Mouse (Mus musculus): ENCODE measurements around the gene Olfr895.

The Olfr895 gene

DNA sequence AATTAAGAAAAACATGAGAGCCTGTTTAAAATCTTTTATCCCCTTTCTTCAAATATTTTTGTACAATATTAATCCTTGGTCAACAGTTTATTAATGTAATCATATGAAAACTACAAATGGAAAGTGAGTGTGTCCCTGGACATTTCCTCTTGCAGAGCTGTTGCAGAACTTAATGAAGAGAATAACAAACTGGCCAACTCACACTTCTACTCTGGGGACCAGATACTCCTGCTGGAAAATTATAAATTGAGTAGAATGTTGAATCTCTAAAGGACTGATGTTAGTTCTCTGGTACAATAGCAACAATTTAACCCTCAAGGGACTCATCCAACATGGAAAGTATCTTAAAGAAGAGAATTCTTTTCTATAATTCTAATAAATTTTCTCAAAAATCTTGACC is at the start of gene Olfr895:
Gene Olfr895 (plus strand): TSS at position 301 of the 400 bp plus-strand sequence.
- no peak for DNase-seq (ENCODE audit: low read depth)

DNA sequence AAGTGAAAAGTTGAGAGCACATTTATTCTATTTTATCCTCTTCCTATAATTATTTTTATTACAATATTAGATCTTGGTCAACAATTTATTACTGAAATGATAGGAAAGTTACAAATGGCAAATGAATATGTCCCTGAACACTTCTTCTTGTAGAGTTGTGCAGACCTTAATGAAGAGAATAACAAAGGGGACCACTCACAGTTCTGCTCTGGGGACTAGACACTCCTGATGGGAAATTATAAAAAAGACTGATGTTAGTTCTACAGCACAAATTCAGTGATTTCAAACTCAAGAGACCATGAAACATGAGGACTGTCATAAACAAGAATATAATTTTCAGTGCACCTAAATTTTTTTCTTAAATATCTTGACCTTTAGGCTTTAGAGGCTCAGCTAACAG is 15.2 kb upstream of the Olfr895 start, which contains the start of gene Olfr143:
Gene Olfr143 (plus strand): TSS at position 301 of the 400 bp plus-strand sequence.
- DNase-seq (ENCODE audit: low read depth) = no peak

DNA sequence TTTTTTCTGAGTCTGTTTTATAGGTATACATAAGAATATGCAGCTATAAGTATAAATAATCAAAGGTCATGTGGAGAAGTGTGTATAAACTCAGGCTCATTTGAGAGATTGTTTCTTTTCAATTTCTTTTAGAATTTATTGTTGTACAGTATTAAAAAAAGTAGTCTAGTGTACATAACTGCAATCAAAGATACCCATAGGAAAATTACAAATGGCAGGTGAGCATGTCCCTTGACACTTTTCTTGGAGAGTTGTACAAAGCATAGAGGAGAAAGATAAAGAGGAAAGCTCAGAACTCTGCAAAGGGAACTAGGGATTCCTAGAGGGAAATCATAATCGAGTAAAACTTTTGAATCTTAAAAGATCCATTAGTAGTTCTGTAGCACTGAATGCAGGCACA is 23.2 kb downstream of the Olfr895 start, which contains the start of gene Olfr896-ps1:
Gene Olfr896-ps1 (plus strand): TSS at position 301 of the 400 bp plus-strand sequence.
- DNase-seq (ENCODE audit: low read depth) = no peak

Data from c-Kit-positive CD71-positive TER-119-negative erythroid progenitor cells, embryonic 14.5 days (primary cell).